Mouse (Mus musculus): Measurements from ENCODE around the gene Gnaq.

The Gnaq gene

DNA sequence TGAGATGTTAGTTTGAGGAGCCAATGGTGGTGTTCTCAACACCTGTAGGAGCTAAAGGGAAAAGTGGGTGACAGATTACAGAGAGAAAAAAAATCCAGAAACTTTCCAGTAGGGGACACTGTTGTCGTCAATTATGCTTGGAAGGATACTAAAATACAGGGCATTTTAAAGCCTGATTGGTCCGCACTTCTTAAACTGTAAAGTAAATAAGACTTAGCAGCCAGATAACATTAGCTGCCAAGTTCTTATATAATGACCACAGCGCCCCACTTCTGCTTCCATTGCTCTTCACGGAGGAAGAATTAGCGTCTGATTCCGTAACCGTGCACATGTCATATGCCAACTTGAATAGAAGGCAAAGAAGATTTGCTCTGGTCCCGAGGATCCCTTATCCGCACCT is 302.2 kb downstream of the Gnaq start:
- no peak for DNase-seq (ENCODE audit: extremely low read depth, insufficient read length, low spot score)

DNA sequence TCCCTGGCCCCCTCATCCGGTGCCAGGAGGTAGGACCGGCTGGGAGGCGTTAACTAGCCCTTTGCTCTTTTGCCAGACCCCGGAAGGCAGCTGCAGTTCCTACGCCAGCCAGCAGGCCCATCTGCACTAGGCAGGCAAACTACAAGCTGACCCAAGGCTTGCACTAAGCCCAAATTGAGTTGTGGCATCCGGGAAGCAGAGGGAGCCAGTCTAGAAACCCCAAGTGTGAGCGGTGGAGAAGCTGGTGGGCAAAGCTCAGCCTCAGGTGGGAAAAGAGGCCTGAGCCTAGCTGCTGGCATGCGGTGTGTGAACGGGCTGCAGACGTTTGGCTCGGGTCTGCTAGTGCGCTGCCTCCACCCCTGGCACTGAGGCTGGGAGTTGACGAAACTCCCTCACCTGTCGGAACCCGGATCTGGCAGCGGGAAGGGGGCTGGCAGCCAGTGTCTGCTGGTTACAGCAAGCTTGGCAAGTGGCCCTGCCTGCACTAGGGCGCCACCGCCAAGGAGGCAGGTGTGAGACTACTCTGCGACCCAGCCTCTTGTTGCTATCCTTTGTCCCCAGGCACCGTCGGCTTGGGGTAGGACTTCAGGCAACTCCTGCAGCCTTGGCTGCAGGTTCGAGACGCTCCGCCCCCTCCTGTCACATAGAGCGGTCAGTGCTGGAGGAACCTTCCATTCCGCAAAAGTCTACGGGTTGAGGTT is 303.1 kb downstream of the Gnaq start, which contains the start of gene Gna14:
TSS of gene Gna14 (plus strand) at position 232 of the 701 bp plus-strand sequence.
- no peak for DNase-seq (ENCODE audit: extremely low read depth, insufficient read length, low spot score)

GRCm38 (mm10) chr19:16436335-16437169 is 303.9 kb downstream of the Gnaq start:
- DNase-seq (ENCODE audit: extremely low read depth, insufficient read length, low spot score), result no peak
